Mouse (Mus musculus) neural tube, embryonic 13.5 days (tissue): Measurements from ENCODE around the gene Zfhx3. TPM values are rescaled to one million over a fixed set of nuclear protein-coding genes. Genes with fewer than 3 reads are reported as not detected.
A peak's percentile ranks its signal among the peaks of the same experiment; 100 is the strongest.

ENCODE experiments used
- ATAC-seq: fragments of 200-750 bp; cut with Nextera tagmentation; 2 replicates; pipeline ENCODE4 v1.8.0; 2017; ENCODE audit warnings: low read depth, mild to moderate bottlenecking, moderate TSS enrichment, moderate library complexity
- H3K27ac ChIP-seq: fragments of 300-500 bp; sonication (generic); replicated peaks from 2 replicates; pipeline ENCODE4 v1.5.1; 2015; ENCODE audit warnings: moderate library complexity, mild to moderate bottlenecking, inconsistent platforms
- H3K27me3 ChIP-seq: fragments of 300-500 bp; sonication (generic); 2 replicates; pipeline ENCODE4 v1.6.1; 2015; ENCODE audit warnings: mild to moderate bottlenecking, inconsistent platforms
- H3K36me3 ChIP-seq: fragments of 300-500 bp; sonication (generic); 2 replicates; pipeline ENCODE4 v1.6.1; 2015; ENCODE audit warnings: mild to moderate bottlenecking, inconsistent platforms
- H3K4me1 ChIP-seq: fragments of 300-500 bp; sonication (generic); replicated peaks from 2 replicates; pipeline ENCODE4 v1.6.1; 2015; ENCODE audit warnings: inconsistent platforms
- H3K4me2 ChIP-seq: fragments of 300-500 bp; sonication (generic); 2 replicates; pipeline ENCODE4 v1.6.1; 2015; ENCODE audit warnings: inconsistent platforms, mild to moderate bottlenecking, moderate library complexity
- H3K4me3 ChIP-seq: fragments of 300-500 bp; sonication (generic); 2 replicates; pipeline ENCODE4 v1.5.1; 2015; ENCODE audit warnings: mild to moderate bottlenecking, inconsistent platforms
- H3K9ac ChIP-seq: fragments of 300-500 bp; sonication (generic); 2 replicates; pipeline ENCODE4 v1.6.1; 2015; ENCODE audit warnings: moderate library complexity, mild to moderate bottlenecking, inconsistent platforms
- H3K9me3 ChIP-seq: fragments of 300-500 bp; sonication (generic); 2 replicates; pipeline ENCODE4 v1.6.1; 2016; ENCODE audit warnings: inconsistent platforms
- WGBS: fragments of 180-500 bp; shearing (Covaris S2); methylation state at CpG from one replicate; pipeline ENCODE4 v1.1.7; 2015; 5-methylcytosine and 5-hydroxymethylcytosine counted together
- polyA plus RNA-seq: library from polyadenylated mRNA; unstranded; fragments of >200 nt; fragmentation: Nextera tagmentation; extraction: Ambion mirVana; gene quantifications from 2 replicates; pipeline ENCODE4 v1.2.1, GENCODE M21; 2015

The Zfhx3 gene
- polyA plus RNA-seq, 1 experiment from 2014 or later: 28.2 TPM

GRCm38 (mm10) chr8:108696631-108697410 is 754.4 kb downstream of the Zfhx3 start:
- H3K4me1 ChIP-seq: peaks cover 56% of the 10 kb centered on the region
- H3K27me3 ChIP-seq: peaks cover 88% of the 10 kb centered on the region

GRCm38 (mm10) chr8:108697589-108697988 is 755.1 kb downstream of the Zfhx3 start:
- ATAC-seq: no peak
- peak overlapping the region; percentile 54 for H3K27ac ChIP-seq
- peaks cover 93% of the 10 kb centered on the region for H3K27me3 ChIP-seq
- no peaks in the 10 kb centered on the region for H3K9me3 ChIP-seq
- peak overlapping the region; percentile 41 for H3K9ac ChIP-seq
- H3K4me1 ChIP-seq: peaks cover 51% of the 10 kb centered on the region
- 2% methylated on average over 13 of the region's 13 CpGs for WGBS
- peak overlapping the region; percentile 8 for H3K4me3 ChIP-seq
- no peaks in the 10 kb centered on the region for H3K36me3 ChIP-seq
- peak overlapping the region; percentile 45 for H3K4me2 ChIP-seq

More at GRCm38 (mm10) chr8:108696631-108697410, 754.4 kb downstream of the Zfhx3 start:
- H3K9me3 ChIP-seq: no peaks in the 10 kb centered on the region
- WGBS: 2% methylated on average over 27 of the region's 27 CpGs
- H3K4me2 ChIP-seq: peak overlapping the region; percentile 56
- peak overlapping the region; percentile 77 for H3K27ac ChIP-seq
- H3K36me3 ChIP-seq: no peaks in the 10 kb centered on the region
- H3K4me3 ChIP-seq: peak overlapping the region; percentile 27; the same call in 1 of the 2 replicates
- ATAC-seq: no peak
- peak overlapping the region; percentile 66 for H3K9ac ChIP-seq

GRCm38 (mm10) chr8:108698101-108698660 is 755.7 kb downstream of the Zfhx3 start:
- H3K36me3 ChIP-seq: no peaks in the 10 kb centered on the region
- WGBS: 4% methylated on average over 5 of the region's 5 CpGs
- H3K9ac ChIP-seq: peak overlapping the region; percentile 41
- ATAC-seq: no peak
- peaks cover 87% of the 10 kb centered on the region for H3K27me3 ChIP-seq
- no peak overlapping the region for H3K4me3 ChIP-seq
- peak overlapping the region; percentile 54 for H3K27ac ChIP-seq
- peak overlapping the region; percentile 45 for H3K4me2 ChIP-seq
- H3K4me1 ChIP-seq: peaks cover 53% of the 10 kb centered on the region
- no peaks in the 10 kb centered on the region for H3K9me3 ChIP-seq

- H3K4me1 ChIP-seq: peaks cover 53% of the 10 kb centered on the region
- 6% methylated on average over 3 of the region's 3 CpGs for WGBS
Observed at GRCm38 (mm10) chr8:108699011-108699410, 756.6 kb downstream of the Zfhx3 start.

GRCm38 (mm10) chr8:108699454-108700345 is 757.3 kb downstream of the Zfhx3 start:
- H3K27ac ChIP-seq: peak overlapping the region; percentile 86
- no peaks in the 10 kb centered on the region for H3K9me3 ChIP-seq
- 2% methylated on average over 23 of the region's 23 CpGs for WGBS
- H3K4me3 ChIP-seq: peak overlapping the region; percentile 28
- peaks cover 72% of the 10 kb centered on the region for H3K27me3 ChIP-seq
- no peaks in the 10 kb centered on the region for H3K36me3 ChIP-seq
- ATAC-seq: no peak
- H3K4me2 ChIP-seq: peak overlapping the region; percentile 53
- H3K4me1 ChIP-seq: peaks cover 53% of the 10 kb centered on the region
- peak overlapping the region; percentile 66 for H3K9ac ChIP-seq

More at GRCm38 (mm10) chr8:108699011-108699410, 756.6 kb downstream of the Zfhx3 start:
- no peak for ATAC-seq
- Histone ChIP-seq H3K27me3 (peaks cover 79% of the 10 kb centered on the region), H3K9me3 (no peaks in the 10 kb centered on the region), H3K4me2 (peak overlapping the region; percentile 53), H3K9ac (peak overlapping the region; percentile 66), H3K4me3 (peak overlapping the region; percentile 28; the same call in 1 of the 2 replicates), H3K27ac (peak overlapping the region; percentile 86), H3K36me3 (no peaks in the 10 kb centered on the region)

GRCm38 (mm10) chr8:108701381-108702175 is 759.1 kb downstream of the Zfhx3 start:
- no peak for ATAC-seq
- Histone ChIP-seq H3K4me2 (peak overlapping the region; percentile 96), H3K4me3 (peak overlapping the region; percentile 17), H3K9ac (peak overlapping the region; percentile 100), H3K4me1 (peaks cover 46% of the 10 kb centered on the region), H3K27ac (peak overlapping the region; percentile 100), H3K27me3 (peaks cover 53% of the 10 kb centered on the region), H3K9me3 (no peaks in the 10 kb centered on the region), H3K36me3 (no peaks in the 10 kb centered on the region)
- 8% methylated on average over 7 of the region's 7 CpGs for WGBS

GRCm38 (mm10) chr8:108702201-108702600 is 759.8 kb downstream of the Zfhx3 start:
- Histone ChIP-seq H3K27ac (peak overlapping the region; percentile 100), H3K4me2 (peak overlapping the region; percentile 96), H3K4me1 (peaks cover 47% of the 10 kb centered on the region), H3K9me3 (no peaks in the 10 kb centered on the region), H3K27me3 (peaks cover 47% of the 10 kb centered on the region), H3K36me3 (no peaks in the 10 kb centered on the region), H3K4me3 (peak overlapping the region; percentile 88), H3K9ac (peak overlapping the region; percentile 100)
- no peak for ATAC-seq
- WGBS: 7% methylated on average over 1 of the region's 1 CpGs

- no peak for ATAC-seq
- 29% methylated on average over 2 of the region's 2 CpGs for WGBS
- peaks cover 15% of the 10 kb centered on the region; the same call in 1 of the 2 replicates for H3K27me3 ChIP-seq
- peak overlapping the region; percentile 100 for H3K27ac ChIP-seq
- no peaks in the 10 kb centered on the region for H3K36me3 ChIP-seq
- H3K9ac ChIP-seq: peak overlapping the region; percentile 100
- H3K4me1 ChIP-seq: peaks cover 57% of the 10 kb centered on the region
- peak overlapping the region; percentile 96 for H3K4me2 ChIP-seq
- H3K4me3 ChIP-seq: peak overlapping the region; percentile 88
- H3K9me3 ChIP-seq: no peaks in the 10 kb centered on the region
Observed at GRCm38 (mm10) chr8:108705751-108706150, 763.3 kb downstream of the Zfhx3 start.

- H3K4me2 ChIP-seq: peak overlapping the region; percentile 96
- H3K36me3 ChIP-seq: no peaks in the 10 kb centered on the region
- peak overlapping the region; percentile 100 for H3K27ac ChIP-seq
- WGBS: 47% methylated on average over 3 of the region's 3 CpGs
- peaks cover 64% of the 10 kb centered on the region for H3K4me1 ChIP-seq
- peak overlapping the region; percentile 88 for H3K4me3 ChIP-seq
- no peaks in the 10 kb centered on the region for H3K9me3 ChIP-seq
- peaks cover 9% of the 10 kb centered on the region; the same call in 1 of the 2 replicates for H3K27me3 ChIP-seq
- H3K9ac ChIP-seq: peak overlapping the region; percentile 100
- no peak for ATAC-seq
Observed at GRCm38 (mm10) chr8:108706491-108706847, 764.0 kb downstream of the Zfhx3 start.

GRCm38 (mm10) chr8:108706848-108707541 is 764.6 kb downstream of the Zfhx3 start:
- peak overlapping the region; percentile 88 for H3K4me3 ChIP-seq
- H3K27ac ChIP-seq: peak overlapping the region; percentile 100
- H3K4me2 ChIP-seq: peak overlapping the region; percentile 96
- WGBS: 26% methylated on average over 6 of the region's 6 CpGs
- no peak for ATAC-seq
- H3K4me1 ChIP-seq: peaks cover 69% of the 10 kb centered on the region
- no peaks in the 10 kb centered on the region for H3K9me3 ChIP-seq
- no peaks in the 10 kb centered on the region for H3K36me3 ChIP-seq
- peaks cover 4% of the 10 kb centered on the region; the same call in 1 of the 2 replicates for H3K27me3 ChIP-seq
- peak overlapping the region; percentile 100 for H3K9ac ChIP-seq
